Mouse (Mus musculus): ENCODE measurements around the gene Prmt7. TPM values are rescaled to one million over a fixed set of nuclear protein-coding genes. Genes with fewer than 3 reads are reported as not detected.

Prmt7 gene
- polyA plus RNA-seq, 1 experiment from 2014 or later, result 43.8 TPM

- Histone ChIP-seq H3K4me3 (replicated peaks; ENCODE audit: low read length) (no peak overlapping the region), H3K27me3 (ENCODE audit: control insufficient read depth, insufficient read depth, low read length) (no peaks in the 10 kb centered on the region), H3K9ac (ENCODE audit: low read length) (no peak overlapping the region), H3K4me2 (ENCODE audit: low read depth, low read length) (no peak overlapping the region), H3K4me1 (ENCODE audit: control insufficient read depth, insufficient read depth, low read length) (peaks cover 28% of the 10 kb centered on the region), H3K27ac (ENCODE audit: low read length) (0 out of 2 replicates have a peak overlapping the region, but pooled peaks have one; percentile 29), H3K36me3 (ENCODE audit: control insufficient read depth, insufficient read depth, low read length) (no peaks in the 10 kb centered on the region), H3K9me3 (replicated peaks; ENCODE audit: control insufficient read depth, low read length) (no peaks in the 10 kb centered on the region)
- 25% methylated on average over 5 of the region's 5 CpGs for WGBS
- ATAC-seq (ENCODE audit: insufficient read depth, low FRiP score), result no peak
Observed at GRCm38 (mm10) chr8:106270804-106271203, 60.1 kb downstream of the Prmt7 start.

- Histone ChIP-seq H3K27me3 (ENCODE audit: control insufficient read depth, insufficient read depth, low read length) (no peaks in the 10 kb centered on the region), H3K9ac (ENCODE audit: low read length) (no peak overlapping the region), H3K27ac (ENCODE audit: low read length) (no peak overlapping the region), H3K4me1 (ENCODE audit: control insufficient read depth, insufficient read depth, low read length) (peaks cover 28% of the 10 kb centered on the region), H3K4me3 (replicated peaks; ENCODE audit: low read length) (no peak overlapping the region), H3K36me3 (ENCODE audit: control insufficient read depth, insufficient read depth, low read length) (no peaks in the 10 kb centered on the region), H3K4me2 (ENCODE audit: low read depth, low read length) (no peak overlapping the region), H3K9me3 (replicated peaks; ENCODE audit: control insufficient read depth, low read length) (no peaks in the 10 kb centered on the region)
- 55% methylated on average over 4 of the region's 4 CpGs for WGBS
- ATAC-seq (ENCODE audit: insufficient read depth, low FRiP score), result no peak
Observed at GRCm38 (mm10) chr8:106271378-106271777, 60.6 kb downstream of the Prmt7 start.

GRCm38 (mm10) chr8:106273468-106273867, 62.7 kb downstream of the Prmt7 start:
- Histone ChIP-seq H3K36me3 (ENCODE audit: control insufficient read depth, insufficient read depth, low read length) (no peaks in the 10 kb centered on the region), H3K4me1 (ENCODE audit: control insufficient read depth, insufficient read depth, low read length) (peaks cover 28% of the 10 kb centered on the region), H3K4me3 (replicated peaks; ENCODE audit: low read length) (no peak overlapping the region), H3K4me2 (ENCODE audit: low read depth, low read length) (no peak overlapping the region), H3K27me3 (ENCODE audit: control insufficient read depth, insufficient read depth, low read length) (no peaks in the 10 kb centered on the region), H3K27ac (ENCODE audit: low read length) (no peak overlapping the region), H3K9me3 (replicated peaks; ENCODE audit: control insufficient read depth, low read length) (no peaks in the 10 kb centered on the region), H3K9ac (ENCODE audit: low read length) (no peak overlapping the region)
- no peak for ATAC-seq (ENCODE audit: insufficient read depth, low FRiP score)
- WGBS, result 67% methylated on average over 3 of the region's 3 CpGs

GRCm38 (mm10) chr8:106276709-106277317, 66.1 kb downstream of the Prmt7 start:
- 77% methylated on average over 5 of the region's 5 CpGs for WGBS
- no peak overlapping the region for H3K9ac ChIP-seq (ENCODE audit: low read length)
- H3K27ac ChIP-seq (ENCODE audit: low read length), result peak overlapping the region; percentile 51; the same call in 1 of the 2 replicates
- H3K4me2 ChIP-seq (ENCODE audit: low read depth, low read length), result no peak overlapping the region
- H3K36me3 ChIP-seq (ENCODE audit: control insufficient read depth, insufficient read depth, low read length), result no peaks in the 10 kb centered on the region
- H3K9me3 ChIP-seq (replicated peaks; ENCODE audit: control insufficient read depth, low read length), result no peaks in the 10 kb centered on the region
- peaks cover 5% of the 10 kb centered on the region for H3K4me1 ChIP-seq (ENCODE audit: control insufficient read depth, insufficient read depth, low read length)
- peak; percentile 78; the same call in 1 of the 2 replicates for ATAC-seq (ENCODE audit: insufficient read depth, low FRiP score)
- no peaks in the 10 kb centered on the region for H3K27me3 ChIP-seq (ENCODE audit: control insufficient read depth, insufficient read depth, low read length)
- no peak overlapping the region for H3K4me3 ChIP-seq (replicated peaks; ENCODE audit: low read length)

GRCm38 (mm10) chr8:106278367-106279042, 67.8 kb downstream of the Prmt7 start:
- H3K4me2 ChIP-seq (ENCODE audit: low read depth, low read length), result peak overlapping the region; percentile 41; the same call in 1 of the 2 replicates
- ATAC-seq (ENCODE audit: insufficient read depth, low FRiP score), result no peak

GRCm38 (mm10) chr8:106280154-106280553, 69.4 kb downstream of the Prmt7 start:
- peak overlapping the region; percentile 41 for H3K4me2 ChIP-seq (ENCODE audit: low read depth, low read length)
- peak overlapping the region; percentile 23 for H3K4me3 ChIP-seq (replicated peaks; ENCODE audit: low read length)

More at GRCm38 (mm10) chr8:106278367-106279042, 67.8 kb downstream of the Prmt7 start:
- Histone ChIP-seq H3K27me3 (ENCODE audit: control insufficient read depth, insufficient read depth, low read length) (no peaks in the 10 kb centered on the region), H3K4me1 (ENCODE audit: control insufficient read depth, insufficient read depth, low read length) (peaks cover 4% of the 10 kb centered on the region), H3K4me3 (replicated peaks; ENCODE audit: low read length) (no peak overlapping the region; the same call in 1 of the 2 replicates), H3K27ac (ENCODE audit: low read length) (peak overlapping the region; percentile 38; the same call in 1 of the 2 replicates), H3K9ac (ENCODE audit: low read length) (no peak overlapping the region), H3K9me3 (replicated peaks; ENCODE audit: control insufficient read depth, low read length) (no peaks in the 10 kb centered on the region), H3K36me3 (ENCODE audit: control insufficient read depth, insufficient read depth, low read length) (no peaks in the 10 kb centered on the region)
- 78% methylated on average over 11 of the region's 11 CpGs for WGBS

GRCm38 (mm10) chr8:106280844-106281243, 70.1 kb downstream of the Prmt7 start:
- Histone ChIP-seq H3K4me3 (replicated peaks; ENCODE audit: low read length) (peak overlapping the region; percentile 23), H3K27me3 (ENCODE audit: control insufficient read depth, insufficient read depth, low read length) (no peaks in the 10 kb centered on the region), H3K9ac (ENCODE audit: low read length) (no peak overlapping the region; the same call in 1 of the 2 replicates), H3K4me1 (ENCODE audit: control insufficient read depth, insufficient read depth, low read length) (peaks cover 4% of the 10 kb centered on the region), H3K36me3 (ENCODE audit: control insufficient read depth, insufficient read depth, low read length) (no peaks in the 10 kb centered on the region), H3K27ac (ENCODE audit: low read length) (peak overlapping the region; percentile 64), H3K4me2 (ENCODE audit: low read depth, low read length) (peak overlapping the region; percentile 41; the same call in 1 of the 2 replicates), H3K9me3 (replicated peaks; ENCODE audit: control insufficient read depth, low read length) (no peaks in the 10 kb centered on the region)
- WGBS, result 45% methylated on average over 4 of the region's 4 CpGs
- peak; percentile 57; the same call in 1 of the 2 replicates for ATAC-seq (ENCODE audit: insufficient read depth, low FRiP score)

More at GRCm38 (mm10) chr8:106280154-106280553, 69.4 kb downstream of the Prmt7 start:
- ATAC-seq (ENCODE audit: insufficient read depth, low FRiP score), result no peak
- Histone ChIP-seq H3K9ac (ENCODE audit: low read length) (no peak overlapping the region; the same call in 1 of the 2 replicates), H3K27ac (ENCODE audit: low read length) (peak overlapping the region; percentile 64; the same call in 1 of the 2 replicates), H3K4me1 (ENCODE audit: control insufficient read depth, insufficient read depth, low read length) (peaks cover 4% of the 10 kb centered on the region), H3K9me3 (replicated peaks; ENCODE audit: control insufficient read depth, low read length) (no peaks in the 10 kb centered on the region), H3K27me3 (ENCODE audit: control insufficient read depth, insufficient read depth, low read length) (no peaks in the 10 kb centered on the region), H3K36me3 (ENCODE audit: control insufficient read depth, insufficient read depth, low read length) (no peaks in the 10 kb centered on the region)
- WGBS, result 38% methylated on average over 5 of the region's 5 CpGs

- H3K27me3 ChIP-seq (ENCODE audit: control insufficient read depth, insufficient read depth, low read length), result no peaks in the 10 kb centered on the region
- no peaks in the 10 kb centered on the region for H3K36me3 ChIP-seq (ENCODE audit: control insufficient read depth, insufficient read depth, low read length)
- peak; percentile 69 for ATAC-seq (ENCODE audit: insufficient read depth, low FRiP score)
- H3K27ac ChIP-seq (ENCODE audit: low read length), result peak overlapping the region; percentile 80
- peaks cover 13% of the 10 kb centered on the region for H3K4me1 ChIP-seq (ENCODE audit: control insufficient read depth, insufficient read depth, low read length)
- 10% methylated on average over 2 of the region's 2 CpGs for whole genome bisulfite sequencing
- no peaks in the 10 kb centered on the region for H3K9me3 ChIP-seq (replicated peaks; ENCODE audit: control insufficient read depth, low read length)
- H3K4me2 ChIP-seq (ENCODE audit: low read depth, low read length), result no peak overlapping the region
- no peak overlapping the region for H3K9ac ChIP-seq (ENCODE audit: low read length)
- H3K4me3 ChIP-seq (replicated peaks; ENCODE audit: low read length), result no peak overlapping the region
Observed at GRCm38 (mm10) chr8:106287445-106287844, 76.7 kb downstream of the Prmt7 start.

- H3K27ac ChIP-seq (ENCODE audit: low read length), result peak overlapping the region; percentile 46; the same call in 1 of the 2 replicates
- whole genome bisulfite sequencing, result 8% methylated on average over 3 of the region's 3 CpGs
- H3K4me1 ChIP-seq (ENCODE audit: control insufficient read depth, insufficient read depth, low read length), result peaks cover 13% of the 10 kb centered on the region
- no peak; the same call in 1 of the 2 replicates for ATAC-seq (ENCODE audit: insufficient read depth, low FRiP score)
- no peak overlapping the region for H3K9ac ChIP-seq (ENCODE audit: low read length)
- no peak overlapping the region for H3K4me3 ChIP-seq (replicated peaks; ENCODE audit: low read length)
- no peaks in the 10 kb centered on the region for H3K27me3 ChIP-seq (ENCODE audit: control insufficient read depth, insufficient read depth, low read length)
- no peaks in the 10 kb centered on the region for H3K9me3 ChIP-seq (replicated peaks; ENCODE audit: control insufficient read depth, low read length)
- H3K36me3 ChIP-seq (ENCODE audit: control insufficient read depth, insufficient read depth, low read length), result no peaks in the 10 kb centered on the region
- no peak overlapping the region for H3K4me2 ChIP-seq (ENCODE audit: low read depth, low read length)
Observed at GRCm38 (mm10) chr8:106288732-106289131, 78.0 kb downstream of the Prmt7 start.

Measured in stomach, embryonic 16.5 days (tissue).